Mouse (Mus musculus) embryonic facial prominence, embryonic 11.5 days (tissue): ENCODE measurements at regions not wholly inside any gene's neighbourhood (a gene's known extent, or its start where the extent isn't known, plus 50 kb on each side); places are given as distances from the start of the nearest gene placed in this dataset.

Experiments used
- ATAC-seq: fragments of 200-750 bp; cut with Nextera tagmentation; replicated peaks from 2 replicates; pipeline ENCODE4 v1.8.0; 2017; ENCODE audit warnings: low read depth; ENCODE audit not compliant: insufficient number of reproducible peaks, low FRiP score, low TSS enrichment
- DNase-seq: peaks from one replicate; pipeline ENCODE4 v3.0.0-alpha.2; 2015; ENCODE audit warnings: low spot score
- H3K27ac ChIP-seq: fragments of 300-500 bp; sonication (generic); replicated peaks from 2 replicates; pipeline ENCODE4 v1.5.1; 2014; ENCODE audit warnings: mild to moderate bottlenecking, low read depth, low read length, control low read depth
- H3K27me3 ChIP-seq: fragments of 300-500 bp; sonication (generic); 2 replicates; pipeline ENCODE4 v1.6.1; 2014; ENCODE audit warnings: mild to moderate bottlenecking, low read length, moderate library complexity, mixed read lengths; ENCODE audit not compliant: control insufficient read depth, insufficient read depth
- H3K36me3 ChIP-seq: fragments of 300-500 bp; sonication (generic); replicated peaks from 2 replicates; pipeline ENCODE4 v1.6.1; 2014; ENCODE audit warnings: low read depth, mild to moderate bottlenecking, low read length, moderate library complexity, mixed read lengths; ENCODE audit not compliant: control insufficient read depth, insufficient read depth
- H3K4me1 ChIP-seq: fragments of 300-500 bp; sonication (generic); 2 replicates; pipeline ENCODE4 v1.6.1; 2014; ENCODE audit warnings: low read length, mixed read lengths; ENCODE audit not compliant: control insufficient read depth, insufficient read depth
- H3K4me2 ChIP-seq: fragments of 300-500 bp; sonication (generic); 2 replicates; pipeline ENCODE4 v1.6.1; 2014; ENCODE audit warnings: low read depth, mild to moderate bottlenecking, control low read depth, low read length, moderate library complexity
- H3K4me3 ChIP-seq: fragments of 300-500 bp; sonication (generic); 2 replicates; pipeline ENCODE4 v1.5.1; 2014; ENCODE audit warnings: low read depth, low read length, control low read depth
- H3K9ac ChIP-seq: fragments of 300-500 bp; sonication (generic); replicated peaks from 2 replicates; pipeline ENCODE4 v1.6.1; 2014; ENCODE audit warnings: mild to moderate bottlenecking, control low read depth, low read length
- H3K9me3 ChIP-seq: fragments of 300-500 bp; sonication (generic); replicated peaks from 2 replicates; pipeline ENCODE4 v1.6.1; 2016; ENCODE audit warnings: mild to moderate bottlenecking, low read length, inconsistent platforms, mixed read lengths; ENCODE audit not compliant: control insufficient read depth
- WGBS: fragments of 180-500 bp; shearing (Covaris S2); extraction: QIAGEN DNeasy Blood & Tissue Kit; methylation state at CpG from one replicate; pipeline ENCODE4 v1.1.7; 2014; 5-methylcytosine and 5-hydroxymethylcytosine counted together

- Histone ChIP-seq H3K9me3 (no peaks in the 10 kb centered on the region), H3K4me1 (peaks cover 4% of the 10 kb centered on the region; the same call in 1 of the 2 replicates), H3K4me3 (no peak overlapping the region), H3K27ac (no peak overlapping the region), H3K27me3 (no peaks in the 10 kb centered on the region), H3K9ac (no peak overlapping the region), H3K36me3 (no peaks in the 10 kb centered on the region), H3K4me2 (no peak overlapping the region)
- ATAC-seq (no peak), DNase-seq (no peak)
- 77% methylated on average over 23 of the region's 23 CpGs for WGBS
Measured at GRCm38 (mm10) chr3:52197982-52198750, 70.0 kb upstream of the Foxo1 start.

- DNase-seq: no peak
- H3K4me2 ChIP-seq: no peak overlapping the region
- no peaks in the 10 kb centered on the region for H3K9me3 ChIP-seq
- 64% methylated on average over 17 of the region's 17 CpGs for WGBS
- H3K9ac ChIP-seq: no peak overlapping the region
- H3K36me3 ChIP-seq: no peaks in the 10 kb centered on the region
- no peak for ATAC-seq
- no peaks in the 10 kb centered on the region for H3K27me3 ChIP-seq
- H3K27ac ChIP-seq: no peak overlapping the region
- no peak overlapping the region for H3K4me3 ChIP-seq
- H3K4me1 ChIP-seq: peaks cover 4% of the 10 kb centered on the region; the same call in 1 of the 2 replicates
Measured at GRCm38 (mm10) chr3:52198751-52199738, 69.1 kb upstream of the Foxo1 start.

- H3K9me3 ChIP-seq: no peaks in the 10 kb centered on the region
- H3K36me3 ChIP-seq: no peaks in the 10 kb centered on the region
- no peaks in the 10 kb centered on the region for H3K27me3 ChIP-seq
- no peak for ATAC-seq
- H3K9ac ChIP-seq: no peak overlapping the region
- no peak overlapping the region for H3K4me2 ChIP-seq
- H3K4me3 ChIP-seq: no peak overlapping the region
- H3K27ac ChIP-seq: no peak overlapping the region
- DNase-seq: no peak
- peaks cover 4% of the 10 kb centered on the region; the same call in 1 of the 2 replicates for H3K4me1 ChIP-seq
- 70% methylated on average over 4 of the region's 4 CpGs for WGBS
Measured at GRCm38 (mm10) chr3:52200106-52200505, 68.0 kb upstream of the Foxo1 start.

GRCm38 (mm10) chr3:52210556-52211302, 57.4 kb upstream of the Foxo1 start:
- DNase-seq (peak; percentile 44), ATAC-seq (no peak)
- 15% methylated on average over 23 of the region's 24 CpGs for WGBS
- no peaks in the 10 kb centered on the region for H3K36me3 ChIP-seq
- no peak overlapping the region for H3K27ac ChIP-seq
- H3K9ac ChIP-seq: no peak overlapping the region; the same call in 1 of the 2 replicates
- peak overlapping the region; percentile 43 for H3K4me2 ChIP-seq
- H3K9me3 ChIP-seq: no peaks in the 10 kb centered on the region
- no peaks in the 10 kb centered on the region for H3K27me3 ChIP-seq
- 0 out of 2 replicates have a peak overlapping the region, but pooled peaks have one; percentile 9 for H3K4me3 ChIP-seq
- H3K4me1 ChIP-seq: no peaks in the 10 kb centered on the region

GRCm38 (mm10) chr3:52211303-52211695, 56.8 kb upstream of the Foxo1 start:
- DNase-seq (no peak), ATAC-seq (no peak)
- no peaks in the 10 kb centered on the region for H3K27me3 ChIP-seq
- no peak overlapping the region for H3K27ac ChIP-seq
- no peaks in the 10 kb centered on the region for H3K36me3 ChIP-seq
- H3K4me3 ChIP-seq: no peak overlapping the region
- no peaks in the 10 kb centered on the region for H3K9me3 ChIP-seq
- no peaks in the 10 kb centered on the region for H3K4me1 ChIP-seq
- H3K4me2 ChIP-seq: peak overlapping the region; percentile 43; the same call in 1 of the 2 replicates
- H3K9ac ChIP-seq: no peak overlapping the region
- WGBS: 22% methylated on average over 6 of the region's 6 CpGs

- H3K9ac ChIP-seq: no peak overlapping the region
- DNase-seq (no peak), ATAC-seq (no peak)
- H3K9me3 ChIP-seq: no peaks in the 10 kb centered on the region
- 93% methylated on average over 7 of the region's 7 CpGs for WGBS
- H3K27me3 ChIP-seq: no peaks in the 10 kb centered on the region
- H3K4me3 ChIP-seq: no peak overlapping the region
- H3K36me3 ChIP-seq: no peaks in the 10 kb centered on the region
- H3K4me1 ChIP-seq: no peaks in the 10 kb centered on the region
- H3K4me2 ChIP-seq: no peak overlapping the region
- no peak overlapping the region for H3K27ac ChIP-seq
Measured at GRCm38 (mm10) chr3:52214114-52214513, 54.0 kb upstream of the Foxo1 start.

GRCm38 (mm10) chr3:52215083-52215482, 53.1 kb upstream of the Foxo1 start:
- Histone ChIP-seq H3K27ac (no peak overlapping the region), H3K4me1 (no peaks in the 10 kb centered on the region), H3K9ac (no peak overlapping the region), H3K9me3 (no peaks in the 10 kb centered on the region), H3K4me3 (no peak overlapping the region), H3K27me3 (no peaks in the 10 kb centered on the region), H3K4me2 (no peak overlapping the region), H3K36me3 (no peaks in the 10 kb centered on the region)
- ATAC-seq: no peak
- no peak for DNase-seq
- whole genome bisulfite sequencing: 88% methylated on average over 9 of the region's 9 CpGs
